Comparison of ENCODE assay signal across 8 mouse cellular contexts in the genomic region with DNA sequence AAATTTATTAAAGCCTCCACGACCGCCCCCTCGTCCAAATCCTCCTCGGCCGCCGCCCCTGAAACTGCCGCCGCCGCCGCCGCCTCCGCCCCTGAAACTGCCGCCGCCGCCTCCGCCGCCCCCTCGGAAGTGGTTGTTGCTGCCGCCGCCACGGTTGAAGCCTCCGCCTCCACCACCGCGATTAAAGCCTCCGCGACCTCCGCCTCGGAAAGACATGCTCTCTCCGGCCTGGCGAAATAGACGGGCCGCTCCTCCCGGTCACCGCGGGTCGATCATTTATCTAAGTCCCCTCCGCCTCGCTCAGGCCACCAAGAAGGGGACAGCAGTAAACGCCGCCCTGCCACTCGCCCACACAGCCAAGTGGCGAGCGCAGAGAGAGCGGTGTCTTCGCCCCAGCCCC. TPM values are rescaled to one million over a fixed set of nuclear protein-coding genes. Genes with fewer than 3 reads are reported as not detected.
DNase-seq lines count a peak whose midpoint lies in the region; ATAC-seq and TF ChIP-seq lines count a peak whose summit lies in the region.

No protein-coding gene starts in this region.

- no peaks in the 10 kb centered on the region for H3K9me3 ChIP-seq in embryonic facial prominence, embryonic 14.5 days (ENCODE audit: control insufficient read depth, low read length)
- no peaks in the 10 kb centered on the region for H3K9me3 ChIP-seq in intestine, embryonic 15.5 days

- no peaks in the 10 kb centered on the region; the same call in 1 of the 2 replicates for H3K36me3 ChIP-seq in heart, adult 2 months (ENCODE audit: control insufficient read depth, insufficient read depth, low read length)
- H3K36me3 ChIP-seq in embryonic facial prominence, embryonic 14.5 days (ENCODE audit: control insufficient read depth, insufficient read depth, low read length): peaks cover 19% of the 10 kb centered on the region
- H3K36me3 ChIP-seq in intestine, embryonic 15.5 days: peaks cover 9% of the 10 kb centered on the region; the same call in 1 of the 2 replicates

- peak overlapping the region; percentile 91 for H3K27ac ChIP-seq in heart, adult 2 months
- H3K27ac ChIP-seq in embryonic facial prominence, embryonic 14.5 days (replicated peaks; ENCODE audit: low read depth, low read length): peak overlapping the region; percentile 94
- H3K27ac ChIP-seq in intestine, embryonic 15.5 days: peak overlapping the region; percentile 90

- ATAC-seq in CD4-positive, CD25-positive, alpha-beta regulatory T cell, adult 4 months: peak; percentile 31
- ATAC-seq in embryonic facial prominence, embryonic 14.5 days (ENCODE audit: low read depth): no peak
- ATAC-seq in intestine, embryonic 15.5 days: peak; percentile 20; the same call in 1 of the 2 replicates

- peaks cover 1% of the 10 kb centered on the region for H3K4me1 ChIP-seq in heart, adult 2 months (ENCODE audit: control insufficient read depth, insufficient read depth, low read length)
- H3K4me1 ChIP-seq in embryonic facial prominence, embryonic 14.5 days (ENCODE audit: control insufficient read depth, insufficient read depth, low read length): peaks cover 9% of the 10 kb centered on the region
- peaks cover 11% of the 10 kb centered on the region for H3K4me1 ChIP-seq in intestine, embryonic 15.5 days (replicated peaks)

- WGBS in heart, adult 2 months: under 1% methylated on average over 45 of the region's 45 CpGs
- under 1% methylated on average over 19 of the region's 45 CpGs for WGBS in embryonic facial prominence, embryonic 14.5 days
- WGBS in intestine, embryonic 15.5 days: under 1% methylated on average over 42 of the region's 45 CpGs

- DNase-seq in heart, adult 2 months: no peak
- DNase-seq in heart, adult 18-20 months: no peak
- peak; percentile 7 for DNase-seq in embryonic facial prominence, embryonic 14.5 days (ENCODE audit: low spot score)
- DNase-seq in lung, postnatal 36 days: peak; percentile 21
- peak; percentile 72 for DNase-seq in testis, postnatal 10 days (ENCODE audit: low spot score)
- no peak for DNase-seq in cerebellum, adult 11-12 months

- no peak for TF ChIP-seq POLR2A in heart, adult 2 months (IDR thresholded peaks at IDR 0.05; ENCODE audit: insufficient read depth, low read depth, low read length)

- H3K27me3 ChIP-seq in heart, adult 2 months (ENCODE audit: control insufficient read depth, insufficient read depth, low read length): no peaks in the 10 kb centered on the region
- H3K27me3 ChIP-seq in embryonic facial prominence, embryonic 14.5 days (replicated peaks; ENCODE audit: control insufficient read depth, insufficient read depth, low read length): no peaks in the 10 kb centered on the region
- no peaks in the 10 kb centered on the region for H3K27me3 ChIP-seq in intestine, embryonic 15.5 days (replicated peaks)

- no peak for TF ChIP-seq EP300 in heart, adult 2 months (IDR thresholded peaks at IDR 0.05; ENCODE audit: insufficient read depth, low read depth, low read length)

- peak overlapping the region; percentile 90 for H3K4me3 ChIP-seq in heart, adult 2 months
- peak overlapping the region; percentile 98 for H3K4me3 ChIP-seq in embryonic facial prominence, embryonic 14.5 days (ENCODE audit: low read depth, low read length)
- peak overlapping the region; percentile 95 for H3K4me3 ChIP-seq in intestine, embryonic 15.5 days (replicated peaks)

- TF ChIP-seq CTCF in heart, adult 2 months (IDR thresholded peaks at IDR 0.05): no peak

- intact Hi-C loops in heart, adult 2 months (cut with DNase I): loop anchor here (1.0 to 10.0 kb wide), 5 partner anchors 46 to 900 kb away; a partner anchor contains a TSS

- peak overlapping the region; percentile 74 for H3K9ac ChIP-seq in heart, adult 2 months (ENCODE audit: low read depth, low read length)
- peak overlapping the region; percentile 87 for H3K9ac ChIP-seq in embryonic facial prominence, embryonic 14.5 days (ENCODE audit: low read depth, low read length)
- H3K9ac ChIP-seq in intestine, embryonic 15.5 days: peak overlapping the region; percentile 80

- H3K79me2 ChIP-seq in heart, adult 2 months (replicated peaks; ENCODE audit: control insufficient read depth, insufficient read depth, low read length): 0 out of 2 replicates have a peak, but pooled peaks cover 5% of the 10 kb centered on the region

- H3K4me2 ChIP-seq in embryonic facial prominence, embryonic 14.5 days (ENCODE audit: low read depth, low read length): peak overlapping the region; percentile 67
- peak overlapping the region; percentile 85 for H3K4me2 ChIP-seq in intestine, embryonic 15.5 days (replicated peaks)

RNA-seq across cellular contexts. Expression of a gene that starts 0.6 kb away (rescaled TPM):
- total RNA-seq in heart, adult 2 months (2021): 10 to 100 TPM; 16.6 to 23.0 TPM
- polyA plus RNA-seq in heart, adult 2 months (2012; rRNA removed): 11.4 and 19.7 TPM in 2 replicates
- 10 to 100 TPM; 14.7 to 17.5 TPM for total RNA-seq in heart, adult 18-20 months (2021)
- polyA plus RNA-seq in CD4-positive, CD25-positive, alpha-beta regulatory T cell, adult 4 months (2017; shearing (Covaris generic)): 10 to 100 TPM in 1 of 2 experiments, 1 to 10 TPM in 1; 8.9 to 13.8 TPM
- polyA plus RNA-seq in embryonic facial prominence, embryonic 14.5 days (2014; fragmentation: Nextera tagmentation; extraction: Ambion mirVana): 38.9 and 41.9 TPM in 2 replicates
- polyA plus RNA-seq in intestine, embryonic 15.5 days (2015; fragmentation: Nextera tagmentation; extraction: Ambion mirVana): 87.7 and 93.2 TPM in 2 replicates

RNA-seq across cellular contexts. Expression of a gene that starts 5.1 kb away (rescaled TPM):
- under 1 TPM; 0.27 to 0.55 TPM for total RNA-seq in heart, adult 2 months (2021)
- polyA plus RNA-seq in heart, adult 2 months (2012; rRNA removed): 0.23 and 0.31 TPM in 2 replicates
- under 1 TPM; 0.40 to 0.80 TPM for total RNA-seq in heart, adult 18-20 months (2021)
- not detected for polyA plus RNA-seq in CD4-positive, CD25-positive, alpha-beta regulatory T cell, adult 4 months (2017; shearing (Covaris generic))
- polyA plus RNA-seq in embryonic facial prominence, embryonic 14.5 days (2014; fragmentation: Nextera tagmentation; extraction: Ambion mirVana): 0.29 TPM in 2 replicates
- 57.2 and 57.9 TPM in 2 replicates for polyA plus RNA-seq in intestine, embryonic 15.5 days (2015; fragmentation: Nextera tagmentation; extraction: Ambion mirVana)

RNA-seq across cellular contexts. Expression of a gene that starts 8.2 kb away (rescaled TPM):
- not detected for total RNA-seq in heart, adult 2 months (2021)
- polyA plus RNA-seq in heart, adult 2 months (2012; rRNA removed): not detected in 2 replicates
- total RNA-seq in heart, adult 18-20 months (2021): not detected
- polyA plus RNA-seq in CD4-positive, CD25-positive, alpha-beta regulatory T cell, adult 4 months (2017; shearing (Covaris generic)): under 1 TPM in 1 of 2 experiments, not detected in 1; 0.32 TPM
- polyA plus RNA-seq in embryonic facial prominence, embryonic 14.5 days (2014; fragmentation: Nextera tagmentation; extraction: Ambion mirVana): 0.31 TPM in 1 of 2 replicates, not detected in the other
- not detected in 2 replicates for polyA plus RNA-seq in intestine, embryonic 15.5 days (2015; fragmentation: Nextera tagmentation; extraction: Ambion mirVana)

RNA-seq across cellular contexts. Expression of a gene that starts 26.8 kb away (rescaled TPM):
- total RNA-seq in heart, adult 2 months (2021): not detected
- not detected in 2 replicates for polyA plus RNA-seq in heart, adult 2 months (2012; rRNA removed)
- total RNA-seq in heart, adult 18-20 months (2021): not detected
- polyA plus RNA-seq in CD4-positive, CD25-positive, alpha-beta regulatory T cell, adult 4 months (2017; shearing (Covaris generic)): not detected
- polyA plus RNA-seq in embryonic facial prominence, embryonic 14.5 days (2014; fragmentation: Nextera tagmentation; extraction: Ambion mirVana): not detected in 2 replicates
- polyA plus RNA-seq in intestine, embryonic 15.5 days (2015; fragmentation: Nextera tagmentation; extraction: Ambion mirVana): not detected in 2 replicates

RNA-seq across cellular contexts. Expression of a gene that starts 47.8 kb away (rescaled TPM):
- total RNA-seq in heart, adult 2 months (2021): 10 to 100 TPM; 57.1 to 74.0 TPM
- 47.5 and 49.7 TPM in 2 replicates for polyA plus RNA-seq in heart, adult 2 months (2012; rRNA removed)
- total RNA-seq in heart, adult 18-20 months (2021): 10 to 100 TPM; 46.3 to 61.8 TPM
- 1 to 10 TPM; 1.4 to 2.4 TPM for polyA plus RNA-seq in CD4-positive, CD25-positive, alpha-beta regulatory T cell, adult 4 months (2017; shearing (Covaris generic))
- 31.5 and 31.6 TPM in 2 replicates for polyA plus RNA-seq in embryonic facial prominence, embryonic 14.5 days (2014; fragmentation: Nextera tagmentation; extraction: Ambion mirVana)
- 68.9 and 69.1 TPM in 2 replicates for polyA plus RNA-seq in intestine, embryonic 15.5 days (2015; fragmentation: Nextera tagmentation; extraction: Ambion mirVana)

Comparison
In these comparisons a context has a peak if more than half of its experiments do, and no peak if none do; other contexts are left out.
1. DNase-seq: peak in embryonic facial prominence, embryonic 14.5 days (single experiment), lung, postnatal 36 days (single experiment) and testis, postnatal 10 days (single experiment); none in heart, adult 2 months (0 of 2), heart, adult 18-20 months (0 of 2) and cerebellum, adult 11-12 months (single experiment).
2. RNA of a gene that starts 5.1 kb away (polyA plus RNA-seq): 57.2 to 57.9 TPM in intestine, embryonic 15.5 days; 0.23 to 0.31 TPM in heart, adult 2 months, 0.29 TPM in embryonic facial prominence, embryonic 14.5 days and not detected in CD4-positive, CD25-positive, alpha-beta regulatory T cell, adult 4 months; every median in the first group is over 10 times any median in the second.
3. Peak in every context shown above with its lines, with median percentiles within 50 percentile points of each other: H3K27ac ChIP-seq, H3K4me3 ChIP-seq and H3K9ac ChIP-seq.